Comparison of ENCODE assay signal across 8 mouse cellular contexts in genomic region chr9:56725814-56726213, GRCm38 (mm10).
DNase-seq lines count a peak whose midpoint lies in the region; ATAC-seq and TF ChIP-seq lines count a peak whose summit lies in the region.

No protein-coding gene starts in this region.

- no peaks in the 10 kb centered on the region for H3K9me3 ChIP-seq in lung, postnatal 0 days (ENCODE audit: low read length)

- H3K9ac ChIP-seq in lung, postnatal 0 days (replicated peaks; ENCODE audit: low read depth), result no peak overlapping the region

- peak; percentile 27 for DNase-seq in heart, adult 8-10 months (ENCODE audit: low spot score)
- DNase-seq in heart, postnatal 25 days (ENCODE audit: low spot score), result no peak
- DNase-seq in adrenal gland, postnatal 14 days, result peak; percentile 77
- peak; percentile 54 for DNase-seq in embryo, embryonic 11 days
- peak; percentile 56 for DNase-seq in kidney, postnatal 14 days
- peak; percentile 52 for DNase-seq in lung, postnatal 0 days (ENCODE audit: low spot score)
- DNase-seq in thymus, postnatal 14 days, result peak; percentile 59

- H3K27me3 ChIP-seq in C2C12 (ENCODE audit: control insufficient read depth, insufficient read depth, insufficient read length), result peaks cover 49% of the 10 kb centered on the region
- no peaks in the 10 kb centered on the region for H3K27me3 ChIP-seq in lung, postnatal 0 days (replicated peaks; ENCODE audit: insufficient read depth, low read length)

- no peak for TF ChIP-seq EP300 in lung, postnatal 0 days (IDR thresholded peaks at IDR 0.05)

- H3K4me3 ChIP-seq in C2C12 (ENCODE audit: insufficient read depth, poor library complexity, severe bottlenecking), result no peak overlapping the region
- no peak overlapping the region for H3K4me3 ChIP-seq in lung, postnatal 0 days (ENCODE audit: low read depth, low read length)

- H3K36me3 ChIP-seq in C2C12 (ENCODE audit: control insufficient read depth, insufficient read depth), result no peaks in the 10 kb centered on the region
- H3K36me3 ChIP-seq in lung, postnatal 0 days (ENCODE audit: insufficient read depth, low read length), result no peaks in the 10 kb centered on the region

- H3K4me1 ChIP-seq in lung, postnatal 0 days (ENCODE audit: insufficient read depth, low read depth, low read length), result no peaks in the 10 kb centered on the region

- no peaks in the 10 kb centered on the region for H3K79me3 ChIP-seq in C2C12 (ENCODE audit: low read depth)

- no peak overlapping the region for H3K4me2 ChIP-seq in lung, postnatal 0 days (replicated peaks; ENCODE audit: low read depth, low read length)

- H3ac ChIP-seq in C2C12 (ENCODE audit: control insufficient read depth, insufficient read length, low read depth), result no peak overlapping the region

- no peak overlapping the region for H3K27ac ChIP-seq in lung, postnatal 0 days (ENCODE audit: low read length)

- no peaks in the 10 kb centered on the region for H3K79me2 ChIP-seq in C2C12 (ENCODE audit: control insufficient read depth, insufficient read depth)

- peak; percentile 51 for TF ChIP-seq CTCF in C2C12 (IDR thresholded peaks at IDR 0.05; ENCODE audit: control insufficient read depth, insufficient read depth, insufficient read length)
- peak; percentile 79 for TF ChIP-seq CTCF in lung, postnatal 0 days (IDR thresholded peaks at IDR 0.05)

- ATAC-seq in lung, postnatal 0 days, result no peak

- 23% methylated on average over 2 of the region's 2 CpGs for WGBS in lung, postnatal 0 days

- intact Hi-C loops in heart, postnatal 25 days (cut with DNase I), result loop anchor here (2.0 to 5.0 kb wide), 2 partner anchors 73 to 89 kb away; no protein-coding TSS in a partner anchor

TF ChIP-seq in C2C12, 6 proteins besides CTCF, POLR2A, EP300 and RAD21:
- TF ChIP-seq FOSL1 (IDR thresholded peaks at IDR 0.05; ENCODE audit: insufficient read depth, low read length, poor library complexity, severe bottlenecking), result no peak
